Mouse (Mus musculus) embryonic stem cell, embryonic (primary cell): ENCODE results near the gene Fem1b.

Experiments
- CTCF ChIA-PET, 4 experiments: fragments of 300-600 bp in 2 of 4; fragments of 350-600 bp in 2 of 4; sonication (Branson Sonifier 250); formaldehyde crosslinking; loops; one replicate each; lab custom pipeline; 2022; ENCODE audit warnings: inconsistent platforms in 2 of 4; lab: Charles Lee
- POLR2A ChIA-PET, 4 experiments: fragments of 300-600 bp in 2 of 4; fragments of 350-600 bp in 2 of 4; sonication (Branson Sonifier 250); formaldehyde crosslinking; loops; one replicate each; lab custom pipeline; 2022; ENCODE audit warnings: antibody characterized with exemption in 4 of 4, inconsistent platforms in 1 of 4; lab: Charles Lee

Gene Fem1b

GRCm38 (mm10) chr9:62772746-62773145 lies 39.0 kb downstream of the Fem1b start:
- CTCF ChIA-PET, result interaction anchor here (0.7 to 1.5 kb wide), 11 partner anchors 8 to 1065 kb away, joined by 3 to 5 read pairs (median 3); no protein-coding TSS in a partner anchor
- POLR2A ChIA-PET, result interaction anchor here in 2 of 4 experiments (0.9 to 59.5 kb wide), 4 partner anchors 9 to 51 kb away, joined by 3 to 2072 read pairs (median 4); partner anchors contain the start of genes Fem1b (in 2 of the 2) and Cln6 (in 1 of the 2)

- CTCF ChIA-PET, result interaction anchor here in 3 of 4 experiments (0.6 to 7.0 kb wide), 6 partner anchors 9 to 132 kb away, joined by 4 to 63 read pairs (median 9); no protein-coding TSS in a partner anchor
- POLR2A ChIA-PET, result interaction anchor here in 2 of 4 experiments (0.6 kb wide), 2 partner anchors 421 to 459 kb away, joined by 3 to 4 read pairs; no protein-coding TSS in a partner anchor
These were observed 43.4 kb downstream of the Fem1b start for GRCm38 (mm10) chr9:62768361-62768760.

GRCm38 (mm10) chr9:62767464-62767863 lies 44.3 kb downstream of the Fem1b start:
- ChIA-PET POLR2A (interaction anchor here in 3 of 4 experiments (0.5 to 1.4 kb wide), 7 partner anchors 10 to 1112 kb away, joined by 3 to 5 read pairs (median 4); no protein-coding TSS in a partner anchor), CTCF (interaction anchor here (0.5 to 7.0 kb wide), 13 partner anchors 8 to 169 kb away, joined by 3 to 63 read pairs (median 6); no protein-coding TSS in a partner anchor)

GRCm38 (mm10) chr9:62765346-62765745 lies 46.4 kb downstream of the Fem1b start:
- ChIA-PET CTCF (interaction anchor here in 2 of 4 experiments (1.3 to 7.0 kb wide), 3 partner anchors 12 to 39 kb away, joined by 3 to 63 read pairs (median 7); no protein-coding TSS in a partner anchor), POLR2A (interaction anchor here in 1 of 4 experiments (1.7 to 2.8 kb wide), 2 partner anchors 15 to 63 kb away, joined by 6 to 14 read pairs; no protein-coding TSS in a partner anchor)

- POLR2A ChIA-PET, result interaction anchor here in 3 of 4 experiments (0.5 to 2.8 kb wide), 15 partner anchors 10 to 295 kb away, joined by 3 to 14 read pairs (median 5); partner anchors contain the start of gene Fem1b (in 1 of the 3)
These were observed 48.3 kb downstream of the Fem1b start for GRCm38 (mm10) chr9:62763478-62763877.

GRCm38 (mm10) chr9:62759601-62760000 lies 52.1 kb downstream of the Fem1b start:
- CTCF ChIA-PET, result interaction anchor here (0.6 to 3.7 kb wide), 32 partner anchors 8 to 1212 kb away, joined by 3 to 25 read pairs (median 4); no protein-coding TSS in a partner anchor

More at GRCm38 (mm10) chr9:62763478-62763877, 48.3 kb downstream of the Fem1b start:
- CTCF ChIA-PET, result interaction anchor here (0.6 to 7.0 kb wide), 18 partner anchors 8 to 361 kb away, joined by 3 to 63 read pairs (median 4); no protein-coding TSS in a partner anchor

GRCm38 (mm10) chr9:62758288-62758687 lies 53.4 kb downstream of the Fem1b start:
- CTCF ChIA-PET, result interaction anchor here in 3 of 4 experiments (1.1 to 3.7 kb wide), 3 partner anchors 18 to 19 kb away, joined by 3 to 25 read pairs (median 7); no protein-coding TSS in a partner anchor
- POLR2A ChIA-PET, result no interaction called here

More at GRCm38 (mm10) chr9:62759601-62760000, 52.1 kb downstream of the Fem1b start:
- POLR2A ChIA-PET, result interaction anchor here (0.5 to 1.4 kb wide), 8 partner anchors 9 to 1255 kb away, joined by 3 to 6 read pairs (median 3); no protein-coding TSS in a partner anchor

- ChIA-PET CTCF (interaction anchor here in 2 of 4 experiments (0.6 to 5.7 kb wide), 6 partner anchors 9 to 34 kb away, joined by 3 to 28 read pairs (median 4); no protein-coding TSS in a partner anchor), POLR2A (interaction anchor here in 3 of 4 experiments (0.5 to 3.9 kb wide), 5 partner anchors 9 to 308 kb away, joined by 3 to 14 read pairs (median 3); no protein-coding TSS in a partner anchor)
These were observed 61.4 kb downstream of the Fem1b start for GRCm38 (mm10) chr9:62750381-62750780.

- ChIA-PET CTCF (interaction anchor here in 2 of 4 experiments (0.6 to 5.7 kb wide), 6 partner anchors 10 to 1160 kb away, joined by 3 to 28 read pairs (median 6); no protein-coding TSS in a partner anchor), POLR2A (interaction anchor here in 2 of 4 experiments (0.6 to 3.9 kb wide), 6 partner anchors 10 to 62 kb away, joined by 3 to 14 read pairs (median 4); partner anchors contain the start of gene Fem1b (in 1 of the 2))
These were observed 62.1 kb downstream of the Fem1b start for GRCm38 (mm10) chr9:62749666-62750065.

- POLR2A ChIA-PET, result interaction anchor here in 1 of 4 experiments (0.6 kb wide), 1 partner anchor 23 kb away, joined by 4 read pairs; no protein-coding TSS in a partner anchor
- CTCF ChIA-PET, result interaction anchor here in 2 of 4 experiments (0.6 to 1.8 kb wide), 2 partner anchors 31 to 450 kb away, joined by 4 to 6 read pairs; no protein-coding TSS in a partner anchor
These were observed 65.1 kb downstream of the Fem1b start for GRCm38 (mm10) chr9:62746646-62747045.

- CTCF ChIA-PET, result interaction anchor here (0.7 to 2.0 kb wide), 12 partner anchors 10 to 347 kb away, joined by 3 to 8 read pairs (median 5); no protein-coding TSS in a partner anchor
- POLR2A ChIA-PET, result no interaction called here
These were observed 67.0 kb downstream of the Fem1b start for GRCm38 (mm10) chr9:62744558-62745275.
